Mouse (Mus musculus) heart, adult 2 months (tissue): ENCODE measurements around the gene Mafb. TPM values are rescaled to one million over a fixed set of nuclear protein-coding genes. Genes with fewer than 3 reads are reported as not detected.

Source experiments
- DNase-seq, 2 experiments: peaks; one replicate each; pipeline ENCODE4 v3.0.0; 2021
- H3K27ac ChIP-seq: fragments of 200-600 bp; 2 replicates; pipeline ENCODE4 v1.8.1; 2022
- H3K27me3 ChIP-seq: fragments of 200-500 bp; 2 replicates; pipeline ENCODE4 v1.6.1; 2012; ENCODE audit warnings: mild to moderate bottlenecking, low read length, inconsistent platforms, mixed read lengths; ENCODE audit not compliant: control insufficient read depth, insufficient read depth
- H3K36me3 ChIP-seq: fragments of 200-500 bp; 2 replicates; pipeline ENCODE4 v1.6.1; 2012; ENCODE audit warnings: low read length, inconsistent platforms; ENCODE audit not compliant: control insufficient read depth, insufficient read depth
- H3K4me1 ChIP-seq: fragments of 200-500 bp; 2 replicates; pipeline ENCODE4 v1.6.1; 2011; ENCODE audit warnings: low read length; ENCODE audit not compliant: control insufficient read depth, insufficient read depth
- H3K4me3 ChIP-seq: fragments of 200-600 bp; 2 replicates; pipeline ENCODE4 v1.8.1; 2022
- H3K79me2 ChIP-seq: fragments of 200-500 bp; replicated peaks from 2 replicates; pipeline ENCODE4 v1.6.1; 2012; ENCODE audit warnings: mild to moderate bottlenecking, inconsistent platforms, low read length, moderate library complexity, mixed read lengths; ENCODE audit not compliant: control insufficient read depth, insufficient read depth
- H3K9ac ChIP-seq: fragments of 200-500 bp; 2 replicates; pipeline ENCODE4 v1.6.1; 2012; ENCODE audit warnings: low read depth, mild to moderate bottlenecking, control low read depth, inconsistent platforms, low read length, mixed read lengths
- CTCF ChIP-seq: fragments of 200-600 bp; IDR thresholded peaks from 2 replicates; pipeline ENCODE4 v1.8.1; 2022; ENCODE audit warnings: antibody characterized with exemption, mild to moderate bottlenecking, moderate library complexity
- EP300 ChIP-seq: fragments of 200-500 bp; IDR thresholded peaks from 2 replicates; pipeline ENCODE4 v1.6.1; 2011; ENCODE audit warnings: low read depth, low read length, control low read depth; ENCODE audit not compliant: insufficient read depth
- POLR2A ChIP-seq: fragments of 200-500 bp; IDR thresholded peaks from 2 replicates; pipeline ENCODE4 v1.6.1; 2011; ENCODE audit warnings: mild to moderate bottlenecking, low read depth, low read length, control low read depth; ENCODE audit not compliant: insufficient read depth
- WGBS: fragments of 180-500 bp; shearing (Covaris S2); methylation state at CpG from one replicate; pipeline ENCODE4 v1.1.7; 2018; 5-methylcytosine and 5-hydroxymethylcytosine counted together
- intact Hi-C: fragments of 180-260 bp; cut with DNase I; formaldehyde crosslinking; loops from one replicate; pipeline ENCODE4 v1.15.1; 2025
- long read RNA-seq: library from polyadenylated mRNA; stranded (forward); transcript quantifications from one replicate; pipeline ENCODE4 v2.0.0, GENCODE M21; 2021
- polyA plus RNA-seq: library from polyadenylated mRNA; depleted of rRNA; stranded (reverse); fragments of >200 nt; gene quantifications from 2 replicates; pipeline ENCODE4 v1.2.3, GENCODE M21; 2012; rRNA removed
- total RNA-seq, 2 experiments: library from RNA; stranded (reverse); gene quantifications; 2 replicates each; pipeline ENCODE4 v1.2.3; 2021

Gene Mafb
- total RNA-seq (10 to 100 TPM; 11.5 to 15.8 TPM), polyA plus RNA-seq (3.0 and 3.8 TPM in 2 replicates)
- long read RNA-seq, transcript Mafb-201 (1 exons, 3,363 nt): major isoform, 5 of 5 reads
- long read RNA-seq, partial matches to known transcripts: 0 of 5 reads
- long read RNA-seq, other reads (novel, unspliced or antisense): 0 of 5 reads

- Histone ChIP-seq H3K79me2 (no peaks in the 10 kb centered on the region), H3K4me1 (peaks cover 3% of the 10 kb centered on the region; the same call in 1 of the 2 replicates), H3K36me3 (no peaks in the 10 kb centered on the region), H3K4me3 (peak within 1 kb of the TSS; percentile 55), H3K27ac (peak within 1 kb of the TSS; percentile 84), H3K9ac (peak within 1 kb of the TSS; percentile 82), H3K27me3 (peaks cover 15% of the 10 kb centered on the region)
- peak; percentile 75 for TF ChIP-seq EP300
- no peak for TF ChIP-seq CTCF
- peak; percentile 97 for TF ChIP-seq POLR2A
- peak; percentile 97 to 98 for DNase-seq
- intact Hi-C loops: loop anchor here (5.0 to 10.0 kb wide), 5 partner anchors 202 to 1502 kb away; no protein-coding TSS in a partner anchor
- 1% methylated on average over 35 of the region's 37 CpGs for WGBS
Measured at GRCm38 (mm10) chr2:160366980-160367338, at the start of gene Mafb. Gene Mafb, minus strand, starts transcription at chr2:160367065.

GRCm38 (mm10) chr2:160415161-160415560 lies 48.3 kb upstream of the Mafb start:
- no peak for DNase-seq

GRCm38 (mm10) chr2:160414736-160415135 lies 47.9 kb upstream of the Mafb start:
- Histone ChIP-seq H3K4me1 (no peaks in the 10 kb centered on the region), H3K27me3 (no peaks in the 10 kb centered on the region), H3K36me3 (no peaks in the 10 kb centered on the region), H3K79me2 (no peaks in the 10 kb centered on the region), H3K9ac (no peak overlapping the region), H3K27ac (no peak overlapping the region), H3K4me3 (no peak overlapping the region)
- no peak for DNase-seq
- 88% methylated on average over 11 of the region's 11 CpGs for WGBS
- intact Hi-C loops: loop anchor here (1.0 kb wide), 2 partner anchors 20 to 164 kb away; no protein-coding TSS in a partner anchor
- no peak for TF ChIP-seq CTCF

More at GRCm38 (mm10) chr2:160415161-160415560, 48.3 kb upstream of the Mafb start:
- Histone ChIP-seq H3K79me2 (no peaks in the 10 kb centered on the region), H3K4me1 (no peaks in the 10 kb centered on the region), H3K27ac (no peak overlapping the region), H3K9ac (no peak overlapping the region), H3K27me3 (no peaks in the 10 kb centered on the region), H3K4me3 (no peak overlapping the region), H3K36me3 (no peaks in the 10 kb centered on the region)
- TF ChIP-seq CTCF: no peak
- TF ChIP-seq EP300: no peak
- TF ChIP-seq POLR2A: no peak
- WGBS: 86% methylated on average over 8 of the region's 8 CpGs
- intact Hi-C loops: loop anchor here (1.0 kb wide), 1 partner anchor 21 kb away; no protein-coding TSS in a partner anchor

- Histone ChIP-seq H3K4me3 (no peak overlapping the region), H3K4me1 (no peaks in the 10 kb centered on the region), H3K36me3 (no peaks in the 10 kb centered on the region), H3K27me3 (no peaks in the 10 kb centered on the region), H3K79me2 (no peaks in the 10 kb centered on the region), H3K9ac (no peak overlapping the region), H3K27ac (no peak overlapping the region)
- TF ChIP-seq CTCF (peak; percentile 64), POLR2A (no peak)
- intact Hi-C loops: loop anchor here (1.0 kb wide), 1 partner anchor 164 kb away; no protein-coding TSS in a partner anchor
- 96% methylated on average over 5 of the region's 5 CpGs for WGBS
- peak; percentile 8 to 36 for DNase-seq
Measured at GRCm38 (mm10) chr2:160413982-160414381, 47.1 kb upstream of the Mafb start.

- no peaks in the 10 kb centered on the region for H3K4me1 ChIP-seq
- no peak for DNase-seq
- WGBS: 62% methylated on average over 12 of the region's 12 CpGs
- no peak for TF ChIP-seq CTCF
- TF ChIP-seq EP300: no peak
- no peak for TF ChIP-seq POLR2A
- H3K79me2 ChIP-seq: no peaks in the 10 kb centered on the region
- no peaks in the 10 kb centered on the region for H3K27me3 ChIP-seq
- H3K36me3 ChIP-seq: no peaks in the 10 kb centered on the region
- no peak overlapping the region for H3K27ac ChIP-seq
- intact Hi-C loops: no loop called here
- H3K4me3 ChIP-seq: no peak overlapping the region
- H3K9ac ChIP-seq: no peak overlapping the region
Measured at GRCm38 (mm10) chr2:160413055-160413454, 46.2 kb upstream of the Mafb start.

- no peak for TF ChIP-seq POLR2A
- no peak for TF ChIP-seq CTCF
- TF ChIP-seq EP300: no peak
- Histone ChIP-seq H3K36me3 (no peaks in the 10 kb centered on the region), H3K27ac (no peak overlapping the region), H3K27me3 (no peaks in the 10 kb centered on the region), H3K4me3 (no peak overlapping the region), H3K79me2 (no peaks in the 10 kb centered on the region), H3K9ac (no peak overlapping the region), H3K4me1 (no peaks in the 10 kb centered on the region)
- WGBS: 57% methylated on average over 7 of the region's 7 CpGs
- intact Hi-C loops: no loop called here
- no peak for DNase-seq
Measured at GRCm38 (mm10) chr2:160411431-160411830, 44.6 kb upstream of the Mafb start.
